12 mouse cellular contexts compared by ENCODE assay signal in the genomic region with DNA sequence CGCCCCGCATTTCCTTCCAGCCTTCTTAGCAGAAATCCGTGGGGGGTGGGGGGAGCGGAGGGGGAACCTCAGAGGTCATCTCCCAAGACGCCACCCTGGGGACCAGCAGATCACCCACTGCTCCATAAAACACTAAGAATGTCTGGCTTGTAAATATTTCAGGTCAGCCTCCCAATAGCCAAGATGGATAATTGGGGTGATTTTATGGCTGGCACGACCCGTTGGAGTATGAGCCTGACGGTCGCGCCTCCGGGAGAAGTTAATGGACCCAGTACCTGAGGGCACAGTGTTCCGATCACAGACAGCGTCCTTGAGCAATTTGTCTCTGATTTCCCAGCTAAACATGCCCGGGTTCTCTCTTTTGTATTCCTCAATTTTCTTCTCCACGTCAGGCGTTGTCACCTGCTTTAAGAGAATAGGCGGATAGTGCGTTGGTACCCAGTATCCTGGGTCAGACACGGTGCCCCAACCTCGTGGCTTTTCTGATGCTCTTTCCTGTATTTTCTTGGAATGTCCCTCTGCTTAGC. TPM values are rescaled to one million over a fixed set of nuclear protein-coding genes. Genes with fewer than 3 reads are reported as not detected.
DNase-seq lines count a peak whose midpoint lies in the region; ATAC-seq and TF ChIP-seq lines count a peak whose summit lies in the region.
"Had no signal": no experiment of that assay in that cellular context is flagged by ENCODE, and none has a peak within 500 bp of the region (broad histone marks: within the 10 kb centered on the region; RNA-seq: fewer than 3 reads in every experiment).

No protein-coding gene starts in this region.

- TF ChIP-seq POLR2A in myocyte (IDR thresholded peaks at IDR 0.05; ENCODE audit: insufficient read length, low read depth), result no peak

- no peak overlapping the region; the same call in 1 of the 2 replicates for H3K4me3 ChIP-seq in kidney, postnatal 0 days (replicated peaks; ENCODE audit: low read depth, low read length)
- peak overlapping the region; percentile 61 for H3K4me3 ChIP-seq in embryonic facial prominence, embryonic 15.5 days (replicated peaks)
- peak overlapping the region; percentile 16 for H3K4me3 ChIP-seq in intestine, embryonic 16.5 days (ENCODE audit: low read length)
- H3K4me3 ChIP-seq in myocyte, result no peak overlapping the region

- no peaks in the 10 kb centered on the region for H3K79me2 ChIP-seq in myocyte (ENCODE audit: control insufficient read depth, insufficient read depth)

- no peak for DNase-seq in kidney, postnatal 0 days (ENCODE audit: low spot score)
- DNase-seq in kidney, adult 11 months, result no peak
- DNase-seq in frontal cortex, postnatal 25 days (ENCODE audit: low spot score in 2 of 2), result no peak
- DNase-seq in gastrocnemius, postnatal 10 days, result no peak
- DNase-seq in spleen, adult 12 weeks (ENCODE audit: low spot score), result no peak
- DNase-seq: kidney, postnatal 25 days had no signal

- H3K36me3 ChIP-seq in kidney, postnatal 0 days (ENCODE audit: insufficient read depth, low read length), result no peaks in the 10 kb centered on the region
- no peaks in the 10 kb centered on the region for H3K36me3 ChIP-seq in embryonic facial prominence, embryonic 15.5 days
- no peaks in the 10 kb centered on the region for H3K36me3 ChIP-seq in intestine, embryonic 16.5 days (ENCODE audit: control insufficient read depth, insufficient read depth, low read length)
- no peaks in the 10 kb centered on the region for H3K36me3 ChIP-seq in myocyte (ENCODE audit: control insufficient read depth, insufficient read depth)

- H3K9ac ChIP-seq in kidney, postnatal 0 days (ENCODE audit: low read depth, low read length), result no peak overlapping the region
- H3K9ac ChIP-seq in embryonic facial prominence, embryonic 15.5 days, result peak overlapping the region; percentile 31; the same call in 1 of the 2 replicates
- H3K9ac ChIP-seq in intestine, embryonic 16.5 days (ENCODE audit: low read depth, low read length), result no peak overlapping the region

- WGBS in kidney, postnatal 0 days, result 6% methylated on average over 20 of the region's 20 CpGs
- WGBS in embryonic facial prominence, embryonic 15.5 days, result 9% methylated on average over 20 of the region's 20 CpGs
- WGBS in intestine, embryonic 16.5 days, result under 1% methylated on average over 20 of the region's 20 CpGs

- no peak for TF ChIP-seq CTCF in kidney, postnatal 0 days (IDR thresholded peaks at IDR 0.05; ENCODE audit: low read depth)

- no peak overlapping the region for H3K27ac ChIP-seq in kidney, postnatal 0 days
- peak overlapping the region; percentile 91 for H3K27ac ChIP-seq in embryonic facial prominence, embryonic 15.5 days (replicated peaks)
- no peak overlapping the region for H3K27ac ChIP-seq in intestine, embryonic 16.5 days (ENCODE audit: low read length)

- ATAC-seq in kidney, postnatal 0 days (replicated peaks; ENCODE audit: low FRiP score, low read depth), result no peak
- ATAC-seq in embryonic facial prominence, embryonic 15.5 days (ENCODE audit: insufficient number of reproducible peaks, low FRiP score, low TSS enrichment, low read depth), result no peak
- ATAC-seq in intestine, embryonic 16.5 days, result no peak

- H3K9me3 ChIP-seq in kidney, postnatal 0 days (replicated peaks; ENCODE audit: low read length), result no peaks in the 10 kb centered on the region
- no peaks in the 10 kb centered on the region for H3K9me3 ChIP-seq in embryonic facial prominence, embryonic 15.5 days (replicated peaks)
- no peaks in the 10 kb centered on the region for H3K9me3 ChIP-seq in intestine, embryonic 16.5 days (ENCODE audit: control insufficient read depth, low read length)

- 0 out of 2 replicates have a peak overlapping the region, but pooled peaks have one; percentile 5 for H3K4me2 ChIP-seq in kidney, postnatal 0 days (ENCODE audit: low read length)
- H3K4me2 ChIP-seq in embryonic facial prominence, embryonic 15.5 days (replicated peaks), result peak overlapping the region; percentile 66
- H3K4me2 ChIP-seq in intestine, embryonic 16.5 days (ENCODE audit: low read depth, low read length), result no peak overlapping the region
- peak overlapping the region; percentile 51 for H3K4me2 ChIP-seq in myocyte (ENCODE audit: low read depth)

- peaks cover 8% of the 10 kb centered on the region; the same call in 1 of the 2 replicates for H3K4me1 ChIP-seq in kidney, postnatal 0 days (replicated peaks; ENCODE audit: insufficient read depth, low read length)
- peaks cover 26% of the 10 kb centered on the region for H3K4me1 ChIP-seq in embryonic facial prominence, embryonic 15.5 days
- peaks cover 15% of the 10 kb centered on the region for H3K4me1 ChIP-seq in intestine, embryonic 16.5 days (ENCODE audit: control insufficient read depth, insufficient read depth, low read length)

- H3K27me3 ChIP-seq in kidney, postnatal 0 days (ENCODE audit: insufficient read depth, low read length), result peaks cover 86% of the 10 kb centered on the region
- peaks cover 61% of the 10 kb centered on the region for H3K27me3 ChIP-seq in embryonic facial prominence, embryonic 15.5 days
- H3K27me3 ChIP-seq in intestine, embryonic 16.5 days (replicated peaks; ENCODE audit: control insufficient read depth, insufficient read depth, low read length), result peaks cover 93% of the 10 kb centered on the region
- no peaks in the 10 kb centered on the region for H3K27me3 ChIP-seq in myocyte (ENCODE audit: control insufficient read depth, insufficient read depth, insufficient read length)

- H3ac ChIP-seq in myocyte (ENCODE audit: control insufficient read depth, insufficient read length), result no peak overlapping the region

TF ChIP-seq in myocyte, 11 proteins besides CTCF, POLR2A, EP300 and RAD21:
- no peak for TF ChIP-seq MAX (IDR thresholded peaks at IDR 0.05; ENCODE audit: low read depth)
- TF ChIP-seq MYOD1 (IDR thresholded peaks at IDR 0.05; ENCODE audit: control insufficient read depth in 1 of 3, insufficient read length in 2 of 3, low read depth in 2 of 3), result no peak
- TF ChIP-seq CEBPB (IDR thresholded peaks at IDR 0.05; ENCODE audit: insufficient read depth, poor library complexity, severe bottlenecking), result no peak
- TF ChIP-seq TCF12 (IDR thresholded peaks at IDR 0.05; ENCODE audit: insufficient read depth, poor library complexity, severe bottlenecking), result no peak
- TF ChIP-seq REST (IDR thresholded peaks at IDR 0.05; ENCODE audit: insufficient read depth, insufficient read length), result no peak
- TF ChIP-seq POLR2AphosphoS2 (IDR thresholded peaks at IDR 0.05; ENCODE audit: insufficient read length, low read depth), result no peak
- no peak for TF ChIP-seq USF1 (IDR thresholded peaks at IDR 0.05; ENCODE audit: low read depth)

RNA-seq across cellular contexts. Expression of gene Pax3, which starts 3.4 kb away (rescaled TPM):
- polyA plus RNA-seq in kidney, postnatal 0 days (2015; fragmentation: Nextera tagmentation; extraction: Ambion mirVana), result not detected in 2 replicates
- polyA plus RNA-seq in embryonic facial prominence, embryonic 15.5 days (2015; fragmentation: Nextera tagmentation; extraction: Ambion mirVana), result 47.0 and 47.2 TPM in 2 replicates
- not detected in 2 replicates for polyA plus RNA-seq in intestine, embryonic 16.5 days (2015; fragmentation: Nextera tagmentation; extraction: Ambion mirVana)
- 0.10 TPM for polyA plus RNA-seq in myocyte (2012; fragmentation: generic; extraction: Trizol)
- total RNA-seq in gastrocnemius, postnatal 10 days (2021), result under 1 TPM in 1 of 2 experiments, not detected in 1; 0.07 TPM
- total RNA-seq: common myeloid progenitor, adult 5-6 weeks; liver, adult 2 months had no signal
- polyA plus RNA-seq: gonadal fat pad, adult 2 months; liver, adult 2 months had no signal

Comparison
In these comparisons a context has a peak if more than half of its experiments do, and no peak if none do; other contexts are left out.
1. H3K4me3 ChIP-seq: peak in embryonic facial prominence, embryonic 15.5 days (single experiment) and intestine, embryonic 16.5 days (single experiment); none in kidney, postnatal 0 days (single experiment) and myocyte (single experiment).
2. RNA of gene Pax3, which starts 3.4 kb away (polyA plus RNA-seq): 47.0 to 47.2 TPM in embryonic facial prominence, embryonic 15.5 days; 0.10 TPM in myocyte (single experiment), not detected in kidney, postnatal 0 days and not detected in intestine, embryonic 16.5 days; every median in the first group is over 10 times any median in the second.